Mouse (Mus musculus): ENCODE measurements around the gene Zfp800.
A peak's percentile ranks its signal among the peaks of the same experiment; 100 is the strongest.

Zfp800 gene

GRCm38 (mm10) chr6:28308929-28309328 is 88.9 kb downstream of the Zfp800 start:
- no peak for DNase-seq

- no peak for DNase-seq
Measured at GRCm38 (mm10) chr6:28306702-28307101, 91.1 kb downstream of the Zfp800 start.

- DNase-seq: no peak
Measured at GRCm38 (mm10) chr6:28296306-28296705, 101.5 kb downstream of the Zfp800 start.

GRCm38 (mm10) chr6:28295581-28295980 is 102.2 kb downstream of the Zfp800 start:
- no peak for DNase-seq

GRCm38 (mm10) chr6:28292810-28293209 is 105.0 kb downstream of the Zfp800 start:
- DNase-seq: no peak

GRCm38 (mm10) chr6:28279886-28280285 is 117.9 kb downstream of the Zfp800 start:
- peak; percentile 87 for DNase-seq

GRCm38 (mm10) chr6:28262198-28262621 is 135.6 kb downstream of the Zfp800 start:
- DNase-seq: no peak

GRCm38 (mm10) chr6:28261307-28262197 is 136.3 kb downstream of the Zfp800 start:
- peak; percentile 91 for DNase-seq

GRCm38 (mm10) chr6:28260425-28261191 is 137.2 kb downstream of the Zfp800 start:
- DNase-seq: no peak

GRCm38 (mm10) chr6:28259750-28260149 is 138.1 kb downstream of the Zfp800 start:
- no peak for DNase-seq

- DNase-seq: no peak
Measured at GRCm38 (mm10) chr6:28258440-28258839, 139.4 kb downstream of the Zfp800 start.

- DNase-seq: no peak
Measured at GRCm38 (mm10) chr6:28257772-28258171, 140.0 kb downstream of the Zfp800 start.

- DNase-seq: no peak
Measured at GRCm38 (mm10) chr6:28252790-28253189, 145.0 kb downstream of the Zfp800 start.

GRCm38 (mm10) chr6:28248211-28248610 is 149.6 kb downstream of the Zfp800 start:
- DNase-seq: no peak

- DNase-seq: no peak
Measured at GRCm38 (mm10) chr6:28232618-28233361, 165.0 kb downstream of the Zfp800 start.

- DNase-seq: no peak
Measured at GRCm38 (mm10) chr6:28228085-28228484, 169.7 kb downstream of the Zfp800 start.

- no peak for DNase-seq
Measured at GRCm38 (mm10) chr6:28221017-28221416, 176.8 kb downstream of the Zfp800 start.

GRCm38 (mm10) chr6:28218386-28218785 is 179.4 kb downstream of the Zfp800 start:
- no peak for DNase-seq

- DNase-seq: peak; percentile 67
Measured at GRCm38 (mm10) chr6:28215268-28215954, 182.4 kb downstream of the Zfp800 start.

GRCm38 (mm10) chr6:28214658-28215267 is 183.0 kb downstream of the Zfp800 start:
- DNase-seq: peak; percentile 14

GRCm38 (mm10) chr6:28203454-28203853 is 194.4 kb downstream of the Zfp800 start:
- DNase-seq: peak; percentile 48

- no peak for DNase-seq
Measured at GRCm38 (mm10) chr6:28202833-28203232, 195.0 kb downstream of the Zfp800 start.

Measured in layer of hippocampus, adult 9-11 months (tissue).